Mouse (Mus musculus): ENCODE measurements around the gene Zscan22. TPM values are rescaled to one million over a fixed set of nuclear protein-coding genes. Genes with fewer than 3 reads are reported as not detected.

Gene Zscan22
- total and polyA plus RNA-seq, 2 experiments, result 1.2 to 6.6 TPM

DNA sequence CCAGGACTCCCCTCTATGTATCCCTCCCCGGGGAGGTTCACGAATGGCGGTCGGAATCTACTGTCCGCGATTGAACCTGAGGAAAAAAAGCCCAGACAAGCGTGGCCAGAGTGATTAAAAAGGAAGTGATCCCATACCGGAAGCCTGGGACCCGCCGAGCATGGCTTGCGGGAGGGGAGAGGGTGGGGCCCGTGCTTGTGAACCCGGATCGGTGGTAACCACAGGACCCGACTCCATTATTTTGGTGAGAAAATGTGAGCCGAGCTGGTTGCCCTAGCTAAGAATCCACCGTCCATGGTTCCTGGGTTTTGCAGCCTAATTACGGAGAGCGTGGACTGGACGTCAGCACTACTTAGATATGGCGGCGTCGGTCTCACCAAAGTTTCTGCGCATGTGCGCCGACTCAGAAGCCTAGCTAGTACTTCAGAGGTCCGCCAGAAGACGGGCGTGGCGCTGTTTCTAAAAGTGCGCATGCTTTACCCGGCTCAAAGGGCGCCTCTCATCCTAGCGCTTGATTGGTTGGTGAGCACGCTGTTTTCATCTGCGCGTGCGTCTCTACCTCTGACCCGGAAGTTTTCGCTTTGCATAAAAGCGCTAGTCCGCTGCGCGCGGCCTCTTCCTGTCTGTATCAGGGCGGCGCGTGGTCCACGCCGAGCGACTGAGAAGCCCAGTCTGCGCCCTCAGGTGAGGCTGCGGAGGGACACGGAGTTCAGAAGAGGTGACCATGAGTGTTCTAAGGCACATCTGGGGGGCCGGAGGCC is 24.3 kb downstream of the Zscan22 start, which contains the start of gene Rps5:
TSS of gene Rps5 (plus strand) at position 586 of the 761 bp plus-strand sequence.
- peak within 1 kb of the TSS; percentile 86 for H3K27ac ChIP-seq (replicated peaks; ENCODE audit: insufficient read depth, low read depth, low read length)
- peaks cover 31% of the 10 kb centered on the region for H3K36me3 ChIP-seq (ENCODE audit: control insufficient read depth, insufficient read depth, low read length)
- H3K27me3 ChIP-seq (ENCODE audit: control insufficient read depth, insufficient read depth, low read length), result no peaks in the 10 kb centered on the region
- peak within 1 kb of the TSS; percentile 85 for H3K9ac ChIP-seq (ENCODE audit: low read depth, low read length)
- peak within 1 kb of the TSS; percentile 90 for H3K4me3 ChIP-seq (ENCODE audit: insufficient read depth, low read depth, low read length)
- H3K4me1 ChIP-seq (ENCODE audit: control insufficient read depth, insufficient read depth, low read length), result peaks cover 11% of the 10 kb centered on the region
- TF ChIP-seq POLR2A (IDR thresholded peaks at IDR 0.05; ENCODE audit: extremely low read depth, insufficient read depth, low read length) (peak; percentile 72), CTCF (IDR thresholded peaks at IDR 0.05; ENCODE audit: low read depth, low read length) (peak; percentile 69)
- peaks cover 5% of the 10 kb centered on the region; the same call in 1 of the 2 replicates for H3K79me2 ChIP-seq (ENCODE audit: control insufficient read depth, insufficient read depth, low read length)
- WGBS, result under 1% methylated on average over 55 of the region's 55 CpGs
- peak; percentile 96 for DNase-seq (ENCODE audit: extremely low read depth, low read depth, low spot score)

DNA sequence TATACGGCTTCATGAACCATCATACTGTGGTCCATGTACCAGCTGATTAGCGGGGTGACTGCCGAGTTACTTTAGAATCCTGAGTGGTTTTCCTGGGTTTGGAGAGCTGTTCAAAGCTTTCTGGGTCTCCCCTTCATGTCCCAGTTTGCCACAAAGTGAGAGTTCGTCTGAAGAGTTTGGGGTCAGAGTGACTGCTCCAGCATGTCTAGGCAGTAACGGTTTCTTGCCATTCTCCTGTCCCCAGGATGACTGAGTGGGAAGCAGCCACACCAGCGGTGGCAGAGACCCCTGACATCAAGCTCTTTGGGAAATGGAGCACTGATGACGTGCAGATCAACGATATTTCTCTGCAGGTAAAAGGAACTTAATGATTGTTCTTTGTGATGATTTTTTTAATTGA is 25.1 kb downstream of the Zscan22 start:
- no peaks in the 10 kb centered on the region for H3K27me3 ChIP-seq (ENCODE audit: control insufficient read depth, insufficient read depth, low read length)
- H3K36me3 ChIP-seq (ENCODE audit: control insufficient read depth, insufficient read depth, low read length), result peaks cover 31% of the 10 kb centered on the region
- peak overlapping the region; percentile 85 for H3K9ac ChIP-seq (ENCODE audit: low read depth, low read length)
- DNase-seq (ENCODE audit: extremely low read depth, low read depth, low spot score), result no peak
- 5% methylated on average over 8 of the region's 8 CpGs for WGBS
- H3K79me2 ChIP-seq (ENCODE audit: control insufficient read depth, insufficient read depth, low read length), result peaks cover 5% of the 10 kb centered on the region; the same call in 1 of the 2 replicates
- TF ChIP-seq CTCF (IDR thresholded peaks at IDR 0.05; ENCODE audit: low read depth, low read length), result no peak
- TF ChIP-seq POLR2A (IDR thresholded peaks at IDR 0.05; ENCODE audit: extremely low read depth, insufficient read depth, low read length), result no peak
- peak overlapping the region; percentile 90 for H3K4me3 ChIP-seq (ENCODE audit: insufficient read depth, low read depth, low read length)
- H3K4me1 ChIP-seq (ENCODE audit: control insufficient read depth, insufficient read depth, low read length), result peaks cover 12% of the 10 kb centered on the region
- no peak overlapping the region for H3K27ac ChIP-seq (replicated peaks; ENCODE audit: insufficient read depth, low read depth, low read length)

DNA sequence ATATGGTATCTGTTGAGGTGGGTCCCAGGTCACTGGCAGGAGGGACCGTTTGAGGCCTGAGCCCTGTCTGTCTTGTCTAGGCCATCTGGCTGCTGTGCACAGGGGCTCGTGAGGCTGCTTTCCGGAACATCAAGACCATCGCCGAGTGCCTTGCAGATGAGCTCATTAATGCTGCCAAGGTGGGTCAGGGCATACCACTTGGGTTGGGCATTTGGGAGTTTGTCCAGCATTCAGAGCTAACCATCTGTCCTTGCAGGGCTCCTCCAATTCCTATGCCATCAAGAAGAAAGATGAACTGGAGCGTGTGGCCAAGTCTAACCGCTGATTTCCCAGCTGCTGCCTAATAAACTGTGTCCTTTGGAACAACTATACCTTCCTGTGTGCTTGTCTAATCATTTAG is 28.7 kb downstream of the Zscan22 start:
- H3K4me1 ChIP-seq (ENCODE audit: control insufficient read depth, insufficient read depth, low read length), result peaks cover 23% of the 10 kb centered on the region
- H3K79me2 ChIP-seq (ENCODE audit: control insufficient read depth, insufficient read depth, low read length), result peaks cover 5% of the 10 kb centered on the region; the same call in 1 of the 2 replicates
- WGBS, result 88% methylated on average over 7 of the region's 7 CpGs

DNA sequence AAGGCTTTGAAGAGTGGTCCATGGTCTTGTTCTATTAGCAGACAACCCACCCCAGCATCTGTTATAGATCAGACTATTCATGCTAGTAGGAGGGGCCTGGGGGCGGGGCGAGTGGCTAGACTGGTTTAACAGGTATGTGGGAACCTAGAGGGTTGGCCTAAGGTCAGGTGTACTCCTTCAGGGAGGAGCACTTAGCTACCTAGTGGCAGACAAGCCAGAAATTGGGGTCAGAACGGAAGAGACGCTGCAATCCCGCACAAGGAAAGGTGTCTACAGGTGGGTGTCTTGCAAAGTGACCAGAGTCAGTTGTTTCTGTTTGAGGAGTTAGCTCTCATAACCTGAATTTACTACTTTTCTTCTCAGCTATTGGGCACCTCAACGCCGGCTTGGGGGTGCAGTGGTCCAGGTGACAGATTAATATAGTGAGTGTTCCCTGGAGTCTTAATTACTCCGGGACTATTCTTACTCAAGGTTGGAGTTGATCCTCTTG is 29.6 kb downstream of the Zscan22 start, which contains the start of gene Rnf225:
TSS of gene Rnf225 (plus strand) at position 226 of the 490 bp plus-strand sequence.
- H3K4me3 ChIP-seq (ENCODE audit: insufficient read depth, low read depth, low read length), result peak within 1 kb of the TSS; percentile 1; the same call in 1 of the 2 replicates
- no peak within 1 kb of the TSS for H3K27ac ChIP-seq (replicated peaks; ENCODE audit: insufficient read depth, low read depth, low read length)
- 58% methylated on average over 8 of the region's 8 CpGs for whole genome bisulfite sequencing
- H3K9ac ChIP-seq (ENCODE audit: low read depth, low read length), result peak within 1 kb of the TSS; percentile 53
- TF ChIP-seq CTCF (IDR thresholded peaks at IDR 0.05; ENCODE audit: low read depth, low read length) (no peak), POLR2A (IDR thresholded peaks at IDR 0.05; ENCODE audit: extremely low read depth, insufficient read depth, low read length) (no peak)
- peaks cover 31% of the 10 kb centered on the region for H3K36me3 ChIP-seq (ENCODE audit: control insufficient read depth, insufficient read depth, low read length)
- peaks cover 23% of the 10 kb centered on the region for H3K4me1 ChIP-seq (ENCODE audit: control insufficient read depth, insufficient read depth, low read length)
- DNase-seq (ENCODE audit: extremely low read depth, low read depth, low spot score), result no peak
- no peaks in the 10 kb centered on the region for H3K27me3 ChIP-seq (ENCODE audit: control insufficient read depth, insufficient read depth, low read length)
- H3K79me2 ChIP-seq (ENCODE audit: control insufficient read depth, insufficient read depth, low read length), result peaks cover 5% of the 10 kb centered on the region; the same call in 1 of the 2 replicates

More for the DNA sequence above, 28.7 kb downstream of the Zscan22 start:
- no peak for TF ChIP-seq CTCF (IDR thresholded peaks at IDR 0.05; ENCODE audit: low read depth, low read length)
- TF ChIP-seq POLR2A (IDR thresholded peaks at IDR 0.05; ENCODE audit: extremely low read depth, insufficient read depth, low read length), result no peak
- H3K4me3 ChIP-seq (ENCODE audit: insufficient read depth, low read depth, low read length), result no peak overlapping the region
- no peak overlapping the region for H3K27ac ChIP-seq (replicated peaks; ENCODE audit: insufficient read depth, low read depth, low read length)
- DNase-seq (ENCODE audit: extremely low read depth, low read depth, low spot score), result no peak
- H3K36me3 ChIP-seq (ENCODE audit: control insufficient read depth, insufficient read depth, low read length), result peaks cover 31% of the 10 kb centered on the region
- no peak overlapping the region for H3K9ac ChIP-seq (ENCODE audit: low read depth, low read length)
- no peaks in the 10 kb centered on the region for H3K27me3 ChIP-seq (ENCODE audit: control insufficient read depth, insufficient read depth, low read length)

DNA sequence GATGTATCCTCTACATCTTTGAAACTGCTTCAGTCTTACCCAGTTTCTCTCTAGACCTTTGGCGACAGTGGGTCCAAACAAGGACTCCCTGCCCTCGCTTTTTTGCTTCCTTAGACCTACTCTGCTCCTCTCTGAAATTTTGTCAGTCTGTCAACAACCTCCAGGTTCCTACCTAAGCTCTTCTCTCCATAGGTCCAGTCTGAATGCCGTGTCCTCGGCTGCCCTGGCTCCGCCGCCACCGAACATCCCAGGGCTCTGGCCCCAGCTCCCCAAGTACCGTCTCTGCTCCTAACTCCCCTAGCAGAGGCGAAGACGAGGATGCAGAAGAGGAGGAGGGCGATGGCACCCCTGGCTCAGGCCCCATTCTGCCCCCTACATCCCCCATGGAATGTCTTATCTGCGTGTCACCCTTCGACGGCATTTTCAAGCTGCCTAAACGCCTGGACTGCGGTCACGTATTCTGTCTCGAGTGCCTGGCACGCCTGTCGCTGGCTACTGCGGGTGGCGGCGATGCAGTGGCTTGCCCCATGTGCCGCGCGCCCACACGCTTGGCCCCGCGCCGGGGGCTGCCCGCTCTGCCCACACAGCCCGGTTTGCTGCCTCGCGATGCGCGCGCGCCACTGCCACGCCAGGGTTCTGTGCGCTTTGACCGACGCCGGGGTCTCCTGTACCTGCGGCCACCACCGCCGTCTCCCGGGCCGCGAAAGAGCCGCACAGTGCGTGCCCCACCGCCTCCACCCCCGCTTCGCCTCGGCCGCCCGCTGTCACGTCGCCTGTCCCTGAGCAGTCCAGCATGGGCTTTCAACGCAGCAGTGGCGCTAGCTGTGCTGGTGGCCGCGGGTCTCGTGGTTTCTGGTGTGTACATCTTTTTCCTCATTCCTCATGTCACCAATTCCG is 30.3 kb downstream of the Zscan22 start:
- peaks cover 31% of the 10 kb centered on the region for H3K36me3 ChIP-seq (ENCODE audit: control insufficient read depth, insufficient read depth, low read length)
- H3K27me3 ChIP-seq (ENCODE audit: control insufficient read depth, insufficient read depth, low read length), result no peaks in the 10 kb centered on the region
- H3K9ac ChIP-seq (ENCODE audit: low read depth, low read length), result peak overlapping the region; percentile 53
- DNase-seq (ENCODE audit: extremely low read depth, low read depth, low spot score), result no peak
- TF ChIP-seq POLR2A (IDR thresholded peaks at IDR 0.05; ENCODE audit: extremely low read depth, insufficient read depth, low read length) (no peak), CTCF (IDR thresholded peaks at IDR 0.05; ENCODE audit: low read depth, low read length) (no peak)
- WGBS, result 8% methylated on average over 65 of the region's 65 CpGs
- peaks cover 19% of the 10 kb centered on the region for H3K4me1 ChIP-seq (ENCODE audit: control insufficient read depth, insufficient read depth, low read length)
- H3K79me2 ChIP-seq (ENCODE audit: control insufficient read depth, insufficient read depth, low read length), result no peaks in the 10 kb centered on the region
- no peak overlapping the region for H3K27ac ChIP-seq (replicated peaks; ENCODE audit: insufficient read depth, low read depth, low read length)
- peak overlapping the region; percentile 1; the same call in 1 of the 2 replicates for H3K4me3 ChIP-seq (ENCODE audit: insufficient read depth, low read depth, low read length)

All from liver, adult 2 months (tissue).